Mouse (Mus musculus): ENCODE data around the gene Epc2. TPM values are rescaled to one million over a fixed set of nuclear protein-coding genes. Genes with fewer than 3 reads are reported as not detected.

The Epc2 gene
- polyA plus RNA-seq, 1 experiment, result 33.5 TPM

GRCm38 (mm10) chr2:49431015-49431414, 20.3 kb upstream of the Epc2 start:
- Histone ChIP-seq H3K4me1 (ENCODE audit: control insufficient read depth, insufficient read depth, low read length) (no peaks in the 10 kb centered on the region), H3K4me3 (ENCODE audit: insufficient read depth, low read length) (no peak overlapping the region), H3K27ac (ENCODE audit: insufficient read depth, low read length) (no peak overlapping the region)
- TF ChIP-seq POLR2A (IDR thresholded peaks at IDR 0.05; ENCODE audit: low read depth, low read length) (no peak), CTCF (IDR thresholded peaks at IDR 0.05; ENCODE audit: borderline replicate concordance, insufficient read depth, low read length) (no peak)

- Histone ChIP-seq H3K4me3 (ENCODE audit: insufficient read depth, low read length) (no peak overlapping the region), H3K4me1 (ENCODE audit: control insufficient read depth, insufficient read depth, low read length) (no peaks in the 10 kb centered on the region), H3K27ac (ENCODE audit: insufficient read depth, low read length) (no peak overlapping the region)
- TF ChIP-seq CTCF (IDR thresholded peaks at IDR 0.05; ENCODE audit: borderline replicate concordance, insufficient read depth, low read length), result no peak
- no peak for TF ChIP-seq POLR2A (IDR thresholded peaks at IDR 0.05; ENCODE audit: low read depth, low read length)
Observed at GRCm38 (mm10) chr2:49433211-49433610, 18.1 kb upstream of the Epc2 start.

- no peak overlapping the region for H3K4me3 ChIP-seq (ENCODE audit: insufficient read depth, low read length)
- peaks cover 4% of the 10 kb centered on the region; the same call in 1 of the 2 replicates for H3K4me1 ChIP-seq (ENCODE audit: control insufficient read depth, insufficient read depth, low read length)
- no peak for TF ChIP-seq POLR2A (IDR thresholded peaks at IDR 0.05; ENCODE audit: low read depth, low read length)
- TF ChIP-seq CTCF (IDR thresholded peaks at IDR 0.05; ENCODE audit: borderline replicate concordance, insufficient read depth, low read length), result no peak
- no peak overlapping the region for H3K27ac ChIP-seq (ENCODE audit: insufficient read depth, low read length)
Observed at GRCm38 (mm10) chr2:49446238-49446637, 5.0 kb upstream of the Epc2 start.

- TF ChIP-seq CTCF (IDR thresholded peaks at IDR 0.05; ENCODE audit: borderline replicate concordance, insufficient read depth, low read length), result no peak
- TF ChIP-seq POLR2A (IDR thresholded peaks at IDR 0.05; ENCODE audit: low read depth, low read length), result no peak
- Histone ChIP-seq H3K4me1 (ENCODE audit: control insufficient read depth, insufficient read depth, low read length) (peaks cover 4% of the 10 kb centered on the region; the same call in 1 of the 2 replicates), H3K4me3 (ENCODE audit: insufficient read depth, low read length) (no peak overlapping the region), H3K27ac (ENCODE audit: insufficient read depth, low read length) (no peak overlapping the region)
Observed at GRCm38 (mm10) chr2:49447586-49448475, 3.5 kb upstream of the Epc2 start.

GRCm38 (mm10) chr2:49450467-49450866, 819 bp upstream of the Epc2 start:
- H3K4me3 ChIP-seq (ENCODE audit: insufficient read depth, low read length), result peak overlapping the region; percentile 44
- H3K4me1 ChIP-seq (ENCODE audit: control insufficient read depth, insufficient read depth, low read length), result peaks cover 6% of the 10 kb centered on the region; the same call in 1 of the 2 replicates
- TF ChIP-seq CTCF (IDR thresholded peaks at IDR 0.05; ENCODE audit: borderline replicate concordance, insufficient read depth, low read length), result no peak
- TF ChIP-seq POLR2A (IDR thresholded peaks at IDR 0.05; ENCODE audit: low read depth, low read length), result no peak
- H3K27ac ChIP-seq (ENCODE audit: insufficient read depth, low read length), result no peak overlapping the region

- H3K4me3 ChIP-seq (ENCODE audit: insufficient read depth, low read length), result peak overlapping the region; percentile 92
- TF ChIP-seq POLR2A (IDR thresholded peaks at IDR 0.05; ENCODE audit: low read depth, low read length), result peak; percentile 56
- no peak for TF ChIP-seq CTCF (IDR thresholded peaks at IDR 0.05; ENCODE audit: borderline replicate concordance, insufficient read depth, low read length)
- peak overlapping the region; percentile 98 for H3K27ac ChIP-seq (ENCODE audit: insufficient read depth, low read length)
Observed at GRCm38 (mm10) chr2:49451637-49452211, 438 bp downstream of the Epc2 start.

GRCm38 (mm10) chr2:49452451-49453081, 1.3 kb downstream of the Epc2 start:
- TF ChIP-seq POLR2A (IDR thresholded peaks at IDR 0.05; ENCODE audit: low read depth, low read length), result no peak
- no peak for TF ChIP-seq CTCF (IDR thresholded peaks at IDR 0.05; ENCODE audit: borderline replicate concordance, insufficient read depth, low read length)
- peaks cover 6% of the 10 kb centered on the region; the same call in 1 of the 2 replicates for H3K4me1 ChIP-seq (ENCODE audit: control insufficient read depth, insufficient read depth, low read length)

More at GRCm38 (mm10) chr2:49451637-49452211, 438 bp downstream of the Epc2 start:
- H3K4me1 ChIP-seq (ENCODE audit: control insufficient read depth, insufficient read depth, low read length), result peaks cover 6% of the 10 kb centered on the region; the same call in 1 of the 2 replicates

GRCm38 (mm10) chr2:49457797-49458196, 6.5 kb downstream of the Epc2 start:
- no peak for TF ChIP-seq CTCF (IDR thresholded peaks at IDR 0.05; ENCODE audit: borderline replicate concordance, insufficient read depth, low read length)
- Histone ChIP-seq H3K4me3 (ENCODE audit: insufficient read depth, low read length) (no peak overlapping the region), H3K27ac (ENCODE audit: insufficient read depth, low read length) (no peak overlapping the region), H3K4me1 (ENCODE audit: control insufficient read depth, insufficient read depth, low read length) (peaks cover 2% of the 10 kb centered on the region; the same call in 1 of the 2 replicates)

More at GRCm38 (mm10) chr2:49452451-49453081, 1.3 kb downstream of the Epc2 start:
- Histone ChIP-seq H3K27ac (ENCODE audit: insufficient read depth, low read length) (no peak overlapping the region), H3K4me3 (ENCODE audit: insufficient read depth, low read length) (peak overlapping the region; percentile 92)

GRCm38 (mm10) chr2:49465672-49466222, 14.5 kb downstream of the Epc2 start:
- Histone ChIP-seq H3K4me3 (ENCODE audit: insufficient read depth, low read length) (no peak overlapping the region), H3K4me1 (ENCODE audit: control insufficient read depth, insufficient read depth, low read length) (no peaks in the 10 kb centered on the region), H3K27ac (ENCODE audit: insufficient read depth, low read length) (no peak overlapping the region)
- no peak for TF ChIP-seq CTCF (IDR thresholded peaks at IDR 0.05; ENCODE audit: borderline replicate concordance, insufficient read depth, low read length)
- no peak for TF ChIP-seq POLR2A (IDR thresholded peaks at IDR 0.05; ENCODE audit: low read depth, low read length)

All from embryonic fibroblast, embryonic 13.5 days (primary cell).